Mouse (Mus musculus) liver (tissue): ENCODE measurements around the gene Tfeb.

Experiments used
- DNase-seq: peaks from one replicate; pipeline ENCODE4 v3.0.0-alpha.2; 2020; ENCODE audit warnings: mixed read lengths

The Tfeb gene

GRCm38 (mm10) chr17:47736856-47737255 lies at the start of gene Tfeb:
TSS of gene Tfeb (plus strand) at chr17:47737030.
- peak; percentile 94 for DNase-seq

GRCm38 (mm10) chr17:47687409-47688343 lies 49.2 kb upstream of the Tfeb start:
- DNase-seq = peak; percentile 94

- no peak for DNase-seq
Observed at GRCm38 (mm10) chr17:47688344-47688607, 48.6 kb upstream of the Tfeb start, which contains the start of gene Tomm6. TSS of gene Tomm6 (minus strand) at chr17:47688386.

- peak; percentile 76 for DNase-seq
Observed at GRCm38 (mm10) chr17:47688608-47689575, 47.9 kb upstream of the Tfeb start, which contains the start of gene Frs3. TSS of gene Frs3 (plus strand) at chr17:47689030.

GRCm38 (mm10) chr17:47689894-47690293 lies 46.9 kb upstream of the Tfeb start:
- no peak for DNase-seq

- DNase-seq = no peak
Observed at GRCm38 (mm10) chr17:47691650-47692049, 45.2 kb upstream of the Tfeb start.

- DNase-seq = no peak
Observed at GRCm38 (mm10) chr17:47693671-47694441, 43.0 kb upstream of the Tfeb start.

- DNase-seq = no peak
Observed at GRCm38 (mm10) chr17:47694442-47694502, 42.6 kb upstream of the Tfeb start, which contains the start of gene Gm21981. TSS of gene Gm21981 (minus strand) at chr17:47694455.

GRCm38 (mm10) chr17:47694503-47695336 lies 42.1 kb upstream of the Tfeb start, which contains the start of gene Prickle4:
TSS of gene Prickle4 (minus strand) at chr17:47694736.
- DNase-seq = peak; percentile 95

GRCm38 (mm10) chr17:47695337-47695710 lies 41.5 kb upstream of the Tfeb start:
- no peak for DNase-seq

GRCm38 (mm10) chr17:47698156-47698555 lies 38.7 kb upstream of the Tfeb start:
- DNase-seq = no peak

GRCm38 (mm10) chr17:47699055-47699454 lies 37.8 kb upstream of the Tfeb start:
- no peak for DNase-seq

GRCm38 (mm10) chr17:47701793-47702192 lies 35.0 kb upstream of the Tfeb start:
- DNase-seq = no peak

GRCm38 (mm10) chr17:47702548-47703345 lies 34.1 kb upstream of the Tfeb start:
- no peak for DNase-seq

GRCm38 (mm10) chr17:47703556-47703955 lies 33.3 kb upstream of the Tfeb start:
- no peak for DNase-seq

GRCm38 (mm10) chr17:47704692-47705091 lies 32.1 kb upstream of the Tfeb start:
- no peak for DNase-seq

- no peak for DNase-seq
Observed at GRCm38 (mm10) chr17:47706196-47706595, 30.6 kb upstream of the Tfeb start.

GRCm38 (mm10) chr17:47707961-47708360 lies 28.9 kb upstream of the Tfeb start:
- no peak for DNase-seq

GRCm38 (mm10) chr17:47708972-47709371 lies 27.9 kb upstream of the Tfeb start:
- DNase-seq = no peak

- DNase-seq = no peak
Observed at GRCm38 (mm10) chr17:47710036-47710435, 26.8 kb upstream of the Tfeb start.

GRCm38 (mm10) chr17:47711883-47712282 lies 24.9 kb upstream of the Tfeb start:
- DNase-seq = no peak
